25 mouse cellular contexts compared by ENCODE assay signal in the genomic region with DNA sequence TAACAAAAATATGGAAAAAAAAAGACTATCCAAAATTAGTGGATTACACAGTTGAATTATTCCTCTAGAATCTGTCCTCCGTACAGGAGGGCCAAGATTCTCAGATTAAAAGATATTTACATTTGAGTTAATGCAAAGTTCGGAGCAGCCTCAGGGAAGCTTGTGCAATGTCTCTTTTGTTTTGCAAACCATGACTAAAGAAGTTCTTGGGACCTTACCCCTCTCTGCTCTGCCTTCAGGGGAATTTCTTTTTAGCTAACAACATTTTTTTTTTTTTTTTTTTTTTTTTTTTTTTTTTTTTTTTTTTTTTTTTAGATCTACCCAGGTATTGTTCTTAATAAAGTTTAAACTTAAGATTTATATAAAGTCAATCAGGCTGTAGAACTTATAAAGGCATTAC.
"Had no signal": no experiment of that assay in that cellular context is flagged by ENCODE, and none has a peak within 500 bp of the region (broad histone marks: within the 10 kb centered on the region; RNA-seq: fewer than 3 reads in every experiment).

No protein-coding gene starts in this region.

- H3K9me3 ChIP-seq: heart, embryonic 10.5 days; heart, embryonic 13.5 days; heart, embryonic 15.5 days; hindbrain, embryonic 13.5 days; intestine, embryonic 15.5 days; limb, embryonic 13.5 days; limb, embryonic 15.5 days; liver, embryonic 12.5 days had no signal

- H3K9ac ChIP-seq: heart, embryonic 13.5 days; heart, embryonic 15.5 days; hindbrain, embryonic 13.5 days; intestine, embryonic 15.5 days; limb, embryonic 13.5 days; limb, embryonic 15.5 days; liver, embryonic 12.5 days; liver, embryonic 14.5 days had no signal

- H3K27ac ChIP-seq: gastrocnemius, adult 2 months; heart, embryonic 10.5 days; heart, embryonic 13.5 days; heart, embryonic 15.5 days; hindbrain, embryonic 13.5 days; intestine, embryonic 15.5 days; limb, embryonic 13.5 days; limb, embryonic 15.5 days; liver, embryonic 12.5 days; liver, embryonic 14.5 days had no signal

- ATAC-seq: hindbrain, embryonic 16.5 days; inflammation-experienced regulatory T-cells, adult 6 months; intestine, embryonic 15.5 days; intestine, postnatal 0 days; liver, embryonic 12.5 days had no signal

- DNase-seq: gastrocnemius, adult 2 months; gastrocnemius, postnatal 10 days; gastrocnemius, postnatal 25 days; heart, adult 18-20 months; heart, postnatal 14 days; heart, postnatal 36 days; kidney, adult 18-20 months; kidney, adult 8-10 months; kidney, postnatal 10 days; kidney, postnatal 25 days; layer of hippocampus, adult 9-11 months; layer of hippocampus, postnatal 36 days; left cerebral cortex, postnatal 4 days had no signal

- H3K4me3 ChIP-seq: gastrocnemius, adult 2 months; heart, embryonic 10.5 days; heart, embryonic 13.5 days; heart, embryonic 15.5 days; hindbrain, embryonic 13.5 days; intestine, embryonic 15.5 days; limb, embryonic 13.5 days; limb, embryonic 15.5 days; liver, embryonic 12.5 days had no signal

- H3K36me3 ChIP-seq: heart, embryonic 10.5 days; heart, embryonic 13.5 days; heart, embryonic 15.5 days; hindbrain, embryonic 13.5 days; intestine, embryonic 15.5 days; limb, embryonic 13.5 days; limb, embryonic 15.5 days; liver, embryonic 12.5 days had no signal

- H3K4me2 ChIP-seq: heart, embryonic 13.5 days; heart, embryonic 15.5 days; hindbrain, embryonic 13.5 days; intestine, embryonic 15.5 days; limb, embryonic 13.5 days; limb, embryonic 15.5 days; liver, embryonic 12.5 days had no signal

- H3K4me1 ChIP-seq: heart, embryonic 10.5 days; heart, embryonic 13.5 days; heart, embryonic 15.5 days; hindbrain, embryonic 13.5 days; intestine, embryonic 15.5 days; limb, embryonic 13.5 days; limb, embryonic 15.5 days; liver, embryonic 12.5 days had no signal

- H3K27me3 ChIP-seq: heart, embryonic 13.5 days; heart, embryonic 15.5 days; hindbrain, embryonic 13.5 days; intestine, embryonic 15.5 days; limb, embryonic 13.5 days; limb, embryonic 15.5 days; liver, embryonic 12.5 days had no signal
